Mouse (Mus musculus) stomach, postnatal 0 days (tissue): ENCODE data around the gene Psmc2.

Source experiments
- CTCF ChIP-seq: IDR thresholded peaks from 2 replicates; pipeline ENCODE4 v1.5.1; 2016; ENCODE audit warnings: antibody characterized with exemption, low read depth, mild to moderate bottlenecking, moderate library complexity
- EP300 ChIP-seq: optimal IDR thresholded peaks from 2 replicates; pipeline ENCODE3; 2016; ENCODE audit warnings: antibody characterized with exemption

GRCm38 (mm10) chr5:21828855-21829254 lies 43.8 kb downstream of the Psmc2 start:
- no peak for TF ChIP-seq CTCF
- no peak for TF ChIP-seq EP300
